Mouse (Mus musculus) spleen, adult 2 months (tissue): Measurements from ENCODE around the gene Dock4.

Experiments
- CTCF ChIP-seq: fragments of 200-500 bp; IDR thresholded peaks from 2 replicates; pipeline ENCODE4 v1.5.1; 2011; ENCODE audit warnings: mild to moderate bottlenecking, inconsistent platforms; ENCODE audit not compliant: insufficient read depth, insufficient read length, insufficient replicate concordance; ENCODE audit errors: extremely low read depth
- POLR2A ChIP-seq: fragments of 200-500 bp; IDR thresholded peaks from 2 replicates; pipeline ENCODE4 v1.6.1; 2011; ENCODE audit warnings: low read depth, low read length, inconsistent platforms

DNA sequence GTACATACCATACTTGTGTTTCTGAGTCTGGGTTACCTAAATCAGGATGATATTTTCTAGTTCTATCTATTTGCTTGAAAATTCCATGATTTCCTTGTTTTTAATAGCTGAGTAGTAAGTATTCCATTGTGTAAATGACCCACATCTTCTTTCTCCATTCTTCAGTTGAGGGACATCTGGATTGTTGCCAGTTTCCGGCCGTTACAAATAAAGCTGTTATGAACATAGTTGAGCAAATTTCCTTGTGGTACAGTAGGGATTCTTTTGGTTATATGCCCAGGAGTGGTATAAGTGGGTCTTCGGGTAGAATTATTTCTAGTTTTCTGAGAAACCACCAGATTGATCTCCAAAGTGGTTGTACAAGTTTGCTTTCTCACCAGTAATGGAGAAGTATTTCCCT, 79.3 kb downstream of the Dock4 start:
- TF ChIP-seq POLR2A = no peak
- TF ChIP-seq CTCF = no peak
